Mouse (Mus musculus): ENCODE results near the gene Lrrc8a. TPM values are rescaled to one million over a fixed set of nuclear protein-coding genes. Genes with fewer than 3 reads are reported as not detected.

Lrrc8a gene
- polyA plus RNA-seq, 1 experiment = 20.6 TPM

- peaks cover 19% of the 10 kb centered on the region for H3K36me3 ChIP-seq (ENCODE audit: control insufficient read depth, insufficient read depth)
- H3K4me3 ChIP-seq (ENCODE audit: insufficient read depth, poor library complexity, severe bottlenecking) = no peak overlapping the region
- H3K79me3 ChIP-seq (ENCODE audit: low read depth) = no peaks in the 10 kb centered on the region
- TF ChIP-seq MAX (IDR thresholded peaks at IDR 0.05) (no peak), MYOG (IDR thresholded peaks at IDR 0.05; ENCODE audit: control insufficient read depth, extremely low read depth, insufficient read length) (no peak), MYOD1 (IDR thresholded peaks at IDR 0.05; ENCODE audit: control insufficient read depth, insufficient read length, low read depth) (no peak), CEBPB (IDR thresholded peaks at IDR 0.05; ENCODE audit: low read depth) (no peak), CTCF (IDR thresholded peaks at IDR 0.05; ENCODE audit: control insufficient read depth, insufficient read depth, insufficient read length) (no peak)
- H3K27me3 ChIP-seq (ENCODE audit: control insufficient read depth, insufficient read depth, insufficient read length) = no peaks in the 10 kb centered on the region
- H3K79me2 ChIP-seq (ENCODE audit: control insufficient read depth, insufficient read depth) = peaks cover 2% of the 10 kb centered on the region
- H3ac ChIP-seq (ENCODE audit: control insufficient read depth, insufficient read length, low read depth) = no peak overlapping the region
These were observed 30.9 kb downstream of the Lrrc8a start for GRCm38 (mm10) chr2:30268371-30268770.

GRCm38 (mm10) chr2:30269241-30269990, 31.9 kb downstream of the Lrrc8a start:
- no peaks in the 10 kb centered on the region for H3K27me3 ChIP-seq (ENCODE audit: control insufficient read depth, insufficient read depth, insufficient read length)
- TF ChIP-seq USF1 (IDR thresholded peaks at IDR 0.05; ENCODE audit: low read depth) (no peak), MYOG (IDR thresholded peaks at IDR 0.05; ENCODE audit: control insufficient read depth, extremely low read depth, insufficient read length) (no peak), MYOD1 (IDR thresholded peaks at IDR 0.05; ENCODE audit: control insufficient read depth, insufficient read length, low read depth) (no peak), MAX (IDR thresholded peaks at IDR 0.05) (no peak), CEBPB (IDR thresholded peaks at IDR 0.05; ENCODE audit: low read depth) (no peak), FOSL1 (IDR thresholded peaks at IDR 0.05; ENCODE audit: insufficient read depth, low read length, poor library complexity, severe bottlenecking) (no peak), CTCF (IDR thresholded peaks at IDR 0.05; ENCODE audit: control insufficient read depth, insufficient read depth, insufficient read length) (no peak)
- no peaks in the 10 kb centered on the region for H3K79me3 ChIP-seq (ENCODE audit: low read depth)
- H3K79me2 ChIP-seq (ENCODE audit: control insufficient read depth, insufficient read depth) = no peaks in the 10 kb centered on the region
- H3K36me3 ChIP-seq (ENCODE audit: control insufficient read depth, insufficient read depth) = peaks cover 8% of the 10 kb centered on the region
- H3K4me3 ChIP-seq (ENCODE audit: insufficient read depth, poor library complexity, severe bottlenecking) = no peak overlapping the region
- no peak overlapping the region for H3ac ChIP-seq (ENCODE audit: control insufficient read depth, insufficient read length, low read depth)

- Histone ChIP-seq H3K4me3 (ENCODE audit: insufficient read depth, poor library complexity, severe bottlenecking) (no peak overlapping the region), H3K79me2 (ENCODE audit: control insufficient read depth, insufficient read depth) (no peaks in the 10 kb centered on the region), H3ac (ENCODE audit: control insufficient read depth, insufficient read length, low read depth) (no peak overlapping the region), H3K36me3 (ENCODE audit: control insufficient read depth, insufficient read depth) (peaks cover 1% of the 10 kb centered on the region), H3K27me3 (ENCODE audit: control insufficient read depth, insufficient read depth, insufficient read length) (no peaks in the 10 kb centered on the region), H3K79me3 (ENCODE audit: low read depth) (no peaks in the 10 kb centered on the region)
- TF ChIP-seq CTCF (IDR thresholded peaks at IDR 0.05; ENCODE audit: control insufficient read depth, insufficient read depth, insufficient read length) (peak; percentile 29), MAX (IDR thresholded peaks at IDR 0.05) (no peak)
These were observed 32.6 kb downstream of the Lrrc8a start for GRCm38 (mm10) chr2:30270134-30270533.

- no peak within 1 kb of the TSS for H3ac ChIP-seq (ENCODE audit: control insufficient read depth, insufficient read length, low read depth)
- peaks cover 9% of the 10 kb centered on the region for H3K79me3 ChIP-seq (ENCODE audit: low read depth)
- peaks cover 18% of the 10 kb centered on the region for H3K79me2 ChIP-seq (ENCODE audit: control insufficient read depth, insufficient read depth)
- H3K4me3 ChIP-seq (ENCODE audit: insufficient read depth, poor library complexity, severe bottlenecking) = no peak within 1 kb of the TSS
- TF ChIP-seq MYOD1 (IDR thresholded peaks at IDR 0.05; ENCODE audit: control insufficient read depth, insufficient read length, low read depth) (no peak), CTCF (IDR thresholded peaks at IDR 0.05; ENCODE audit: control insufficient read depth, insufficient read depth, insufficient read length) (no peak)
- H3K27me3 ChIP-seq (ENCODE audit: control insufficient read depth, insufficient read depth, insufficient read length) = no peaks in the 10 kb centered on the region
- no peaks in the 10 kb centered on the region for H3K36me3 ChIP-seq (ENCODE audit: control insufficient read depth, insufficient read depth)
These were observed 43.2 kb downstream of the Lrrc8a start, which contains the start of gene Gm28038 for GRCm38 (mm10) chr2:30280743-30281142. Gene Gm28038 (plus strand): TSS chr2:30281043.

- TF ChIP-seq MYOG (IDR thresholded peaks at IDR 0.05; ENCODE audit: control insufficient read depth, extremely low read depth, insufficient read length) (no peak), MYOD1 (IDR thresholded peaks at IDR 0.05; ENCODE audit: control insufficient read depth, insufficient read length, low read depth) (no peak), CTCF (IDR thresholded peaks at IDR 0.05; ENCODE audit: control insufficient read depth, insufficient read depth, insufficient read length) (no peak), MAX (IDR thresholded peaks at IDR 0.05) (no peak), FOSL1 (IDR thresholded peaks at IDR 0.05; ENCODE audit: insufficient read depth, low read length, poor library complexity, severe bottlenecking) (no peak), CEBPB (IDR thresholded peaks at IDR 0.05; ENCODE audit: low read depth) (no peak), USF1 (IDR thresholded peaks at IDR 0.05; ENCODE audit: low read depth) (no peak)
- H3K27me3 ChIP-seq (ENCODE audit: control insufficient read depth, insufficient read depth, insufficient read length) = no peaks in the 10 kb centered on the region
- H3K36me3 ChIP-seq (ENCODE audit: control insufficient read depth, insufficient read depth) = no peaks in the 10 kb centered on the region
- peaks cover 28% of the 10 kb centered on the region for H3K79me2 ChIP-seq (ENCODE audit: control insufficient read depth, insufficient read depth)
- no peak overlapping the region for H3ac ChIP-seq (ENCODE audit: control insufficient read depth, insufficient read length, low read depth)
- H3K4me3 ChIP-seq (ENCODE audit: insufficient read depth, poor library complexity, severe bottlenecking) = no peak overlapping the region
- peaks cover 11% of the 10 kb centered on the region for H3K79me3 ChIP-seq (ENCODE audit: low read depth)
These were observed 44.1 kb downstream of the Lrrc8a start for GRCm38 (mm10) chr2:30281651-30282050.

GRCm38 (mm10) chr2:30283193-30283592, 45.7 kb downstream of the Lrrc8a start:
- Histone ChIP-seq H3ac (ENCODE audit: control insufficient read depth, insufficient read length, low read depth) (no peak overlapping the region), H3K79me3 (ENCODE audit: low read depth) (peaks cover 27% of the 10 kb centered on the region), H3K79me2 (ENCODE audit: control insufficient read depth, insufficient read depth) (peaks cover 43% of the 10 kb centered on the region), H3K4me3 (ENCODE audit: insufficient read depth, poor library complexity, severe bottlenecking) (no peak overlapping the region), H3K27me3 (ENCODE audit: control insufficient read depth, insufficient read depth, insufficient read length) (no peaks in the 10 kb centered on the region), H3K36me3 (ENCODE audit: control insufficient read depth, insufficient read depth) (no peaks in the 10 kb centered on the region)
- TF ChIP-seq CEBPB (IDR thresholded peaks at IDR 0.05; ENCODE audit: low read depth) (no peak), CTCF (IDR thresholded peaks at IDR 0.05; ENCODE audit: control insufficient read depth, insufficient read depth, insufficient read length) (no peak), USF1 (IDR thresholded peaks at IDR 0.05; ENCODE audit: low read depth) (no peak), FOSL1 (IDR thresholded peaks at IDR 0.05; ENCODE audit: insufficient read depth, low read length, poor library complexity, severe bottlenecking) (no peak), MYOD1 (IDR thresholded peaks at IDR 0.05; ENCODE audit: control insufficient read depth, insufficient read length, low read depth) (no peak), MYOG (IDR thresholded peaks at IDR 0.05; ENCODE audit: control insufficient read depth, extremely low read depth, insufficient read length) (no peak), MAX (IDR thresholded peaks at IDR 0.05) (no peak)

All from C2C12 (cell line).